Mouse (Mus musculus): ENCODE results near the gene Nell2. TPM values are rescaled to one million over a fixed set of nuclear protein-coding genes. Genes with fewer than 3 reads are reported as not detected.

The Nell2 gene
- polyA plus RNA-seq, 1 experiment = 319 TPM

DNA sequence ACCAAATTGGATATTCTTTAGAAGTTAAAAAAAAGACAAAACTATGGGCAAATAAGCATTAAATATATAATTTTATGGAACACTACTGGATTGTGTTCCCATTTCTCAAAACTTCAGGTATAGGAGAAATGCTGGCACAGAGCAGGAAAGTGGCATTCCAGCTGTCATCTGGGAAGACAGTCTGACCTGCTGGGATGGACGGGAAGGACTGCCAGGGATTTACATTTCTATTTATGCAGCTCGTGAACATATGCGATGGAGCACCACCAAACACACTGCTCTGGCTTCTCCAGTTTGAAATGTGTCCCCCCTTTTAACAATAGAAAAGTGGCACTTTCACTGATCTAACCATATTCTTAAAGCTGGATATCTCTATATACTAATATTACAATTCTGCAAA lies 291.9 kb downstream of the Nell2 start:
- no peak overlapping the region for H3K4me3 ChIP-seq (ENCODE audit: insufficient read depth, low read length)
- no peak for TF ChIP-seq POLR2A (IDR thresholded peaks at IDR 0.05; ENCODE audit: extremely low read depth, insufficient read depth, low read length)
- no peak for TF ChIP-seq CTCF (IDR thresholded peaks at IDR 0.05; ENCODE audit: extremely low read depth, insufficient read depth, low read length)
- peaks cover 2% of the 10 kb centered on the region; the same call in 1 of the 2 replicates for H3K4me1 ChIP-seq (ENCODE audit: control insufficient read depth, insufficient read depth, low read length)
- H3K27ac ChIP-seq (ENCODE audit: insufficient read depth, low read length) = no peak overlapping the region

GRCm38 (mm10) chr15:95231171-95231570 lies 297.2 kb downstream of the Nell2 start:
- Histone ChIP-seq H3K27ac (ENCODE audit: insufficient read depth, low read length) (no peak overlapping the region), H3K4me1 (ENCODE audit: control insufficient read depth, insufficient read depth, low read length) (no peaks in the 10 kb centered on the region; the same call in 1 of the 2 replicates), H3K4me3 (ENCODE audit: insufficient read depth, low read length) (no peak overlapping the region)
- TF ChIP-seq CTCF (IDR thresholded peaks at IDR 0.05; ENCODE audit: extremely low read depth, insufficient read depth, low read length) = no peak
- TF ChIP-seq POLR2A (IDR thresholded peaks at IDR 0.05; ENCODE audit: extremely low read depth, insufficient read depth, low read length) = no peak

DNA sequence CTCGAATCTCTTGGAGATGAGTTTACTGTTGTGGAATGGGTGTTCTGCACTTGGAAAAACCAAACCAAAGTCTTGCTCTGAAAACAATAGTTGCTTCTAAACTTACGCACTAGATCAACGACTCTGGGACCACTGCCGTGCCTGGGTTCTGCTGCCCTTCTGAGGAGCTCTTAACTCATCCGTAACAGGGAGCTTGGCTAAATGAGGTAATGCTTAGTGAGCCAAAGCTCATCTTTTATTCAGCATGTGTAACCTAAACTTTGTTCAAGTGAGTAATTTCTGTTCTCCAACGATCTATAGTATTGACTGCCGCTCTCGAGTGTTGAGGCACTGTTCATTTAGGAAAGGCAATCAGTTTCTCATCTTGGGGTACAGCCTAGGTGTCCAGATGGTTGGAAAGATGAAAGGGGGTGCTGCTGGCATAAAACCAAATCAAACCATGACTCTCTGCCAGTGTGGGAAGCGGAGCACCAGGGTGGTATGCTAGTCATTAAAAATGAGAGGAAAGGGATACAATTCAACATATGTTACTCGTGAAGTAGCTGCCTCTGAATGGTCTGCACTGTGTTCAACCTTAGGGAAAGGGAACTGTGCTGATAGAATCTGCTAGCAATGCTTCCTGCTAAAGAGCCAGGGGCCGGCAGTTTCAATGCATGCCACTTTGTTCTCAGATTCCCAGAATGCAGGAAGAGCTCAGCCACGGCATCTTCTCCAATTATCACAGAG lies 311.6 kb downstream of the Nell2 start:
- TF ChIP-seq POLR2A (IDR thresholded peaks at IDR 0.05; ENCODE audit: extremely low read depth, insufficient read depth, low read length) (no peak), CTCF (IDR thresholded peaks at IDR 0.05; ENCODE audit: extremely low read depth, insufficient read depth, low read length) (no peak)
- no peak overlapping the region for H3K27ac ChIP-seq (ENCODE audit: insufficient read depth, low read length)
- no peak overlapping the region for H3K4me3 ChIP-seq (ENCODE audit: insufficient read depth, low read length)
- peaks cover 3% of the 10 kb centered on the region for H3K4me1 ChIP-seq (ENCODE audit: control insufficient read depth, insufficient read depth, low read length)

GRCm38 (mm10) chr15:95210551-95210950 lies 317.8 kb downstream of the Nell2 start:
- H3K4me1 ChIP-seq (ENCODE audit: control insufficient read depth, insufficient read depth, low read length) = peaks cover 3% of the 10 kb centered on the region
- no peak for TF ChIP-seq CTCF (IDR thresholded peaks at IDR 0.05; ENCODE audit: extremely low read depth, insufficient read depth, low read length)
- no peak for TF ChIP-seq POLR2A (IDR thresholded peaks at IDR 0.05; ENCODE audit: extremely low read depth, insufficient read depth, low read length)
- H3K4me3 ChIP-seq (ENCODE audit: insufficient read depth, low read length) = no peak overlapping the region
- H3K27ac ChIP-seq (ENCODE audit: insufficient read depth, low read length) = no peak overlapping the region

DNA sequence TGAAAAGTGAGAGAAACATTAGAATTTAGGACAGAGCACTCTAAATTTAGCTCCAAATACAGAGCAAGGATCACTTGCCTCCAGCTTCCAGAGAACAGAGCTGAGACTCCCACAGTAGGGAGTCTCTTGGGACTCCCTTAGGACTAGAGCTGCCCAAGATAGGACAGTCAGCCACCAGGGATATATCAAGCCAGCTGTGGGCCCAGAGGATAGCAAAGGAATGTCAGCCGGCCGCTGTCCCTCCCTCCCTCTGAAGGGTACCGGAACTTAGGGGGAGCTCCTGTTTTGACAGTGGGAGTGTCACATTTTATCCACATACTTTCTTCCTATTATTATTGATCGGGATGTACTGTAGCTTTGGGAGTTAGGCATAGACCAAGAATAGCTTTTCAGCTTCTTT lies 319.2 kb downstream of the Nell2 start:
- TF ChIP-seq POLR2A (IDR thresholded peaks at IDR 0.05; ENCODE audit: extremely low read depth, insufficient read depth, low read length) (no peak), CTCF (IDR thresholded peaks at IDR 0.05; ENCODE audit: extremely low read depth, insufficient read depth, low read length) (no peak)
- Histone ChIP-seq H3K4me1 (ENCODE audit: control insufficient read depth, insufficient read depth, low read length) (no peaks in the 10 kb centered on the region), H3K4me3 (ENCODE audit: insufficient read depth, low read length) (no peak overlapping the region), H3K27ac (ENCODE audit: insufficient read depth, low read length) (no peak overlapping the region)

GRCm38 (mm10) chr15:95193661-95194280 lies 334.6 kb downstream of the Nell2 start:
- no peak for TF ChIP-seq CTCF (IDR thresholded peaks at IDR 0.05; ENCODE audit: extremely low read depth, insufficient read depth, low read length)
- no peak for TF ChIP-seq POLR2A (IDR thresholded peaks at IDR 0.05; ENCODE audit: extremely low read depth, insufficient read depth, low read length)
- no peaks in the 10 kb centered on the region; the same call in 1 of the 2 replicates for H3K4me1 ChIP-seq (ENCODE audit: control insufficient read depth, insufficient read depth, low read length)
- H3K27ac ChIP-seq (ENCODE audit: insufficient read depth, low read length) = no peak overlapping the region

GRCm38 (mm10) chr15:95192951-95193350 lies 335.4 kb downstream of the Nell2 start:
- Histone ChIP-seq H3K4me3 (ENCODE audit: insufficient read depth, low read length) (no peak overlapping the region), H3K27ac (ENCODE audit: insufficient read depth, low read length) (no peak overlapping the region), H3K4me1 (ENCODE audit: control insufficient read depth, insufficient read depth, low read length) (no peaks in the 10 kb centered on the region; the same call in 1 of the 2 replicates)
- TF ChIP-seq CTCF (IDR thresholded peaks at IDR 0.05; ENCODE audit: extremely low read depth, insufficient read depth, low read length) (no peak), POLR2A (IDR thresholded peaks at IDR 0.05; ENCODE audit: extremely low read depth, insufficient read depth, low read length) (no peak)

More at GRCm38 (mm10) chr15:95193661-95194280, 334.6 kb downstream of the Nell2 start:
- H3K4me3 ChIP-seq (ENCODE audit: insufficient read depth, low read length) = no peak overlapping the region

GRCm38 (mm10) chr15:95186226-95186625 lies 342.1 kb downstream of the Nell2 start:
- no peak for TF ChIP-seq CTCF (IDR thresholded peaks at IDR 0.05; ENCODE audit: extremely low read depth, insufficient read depth, low read length)
- TF ChIP-seq POLR2A (IDR thresholded peaks at IDR 0.05; ENCODE audit: extremely low read depth, insufficient read depth, low read length) = no peak
- Histone ChIP-seq H3K4me1 (ENCODE audit: control insufficient read depth, insufficient read depth, low read length) (peaks cover 7% of the 10 kb centered on the region), H3K27ac (ENCODE audit: insufficient read depth, low read length) (no peak overlapping the region), H3K4me3 (ENCODE audit: insufficient read depth, low read length) (no peak overlapping the region)

DNA sequence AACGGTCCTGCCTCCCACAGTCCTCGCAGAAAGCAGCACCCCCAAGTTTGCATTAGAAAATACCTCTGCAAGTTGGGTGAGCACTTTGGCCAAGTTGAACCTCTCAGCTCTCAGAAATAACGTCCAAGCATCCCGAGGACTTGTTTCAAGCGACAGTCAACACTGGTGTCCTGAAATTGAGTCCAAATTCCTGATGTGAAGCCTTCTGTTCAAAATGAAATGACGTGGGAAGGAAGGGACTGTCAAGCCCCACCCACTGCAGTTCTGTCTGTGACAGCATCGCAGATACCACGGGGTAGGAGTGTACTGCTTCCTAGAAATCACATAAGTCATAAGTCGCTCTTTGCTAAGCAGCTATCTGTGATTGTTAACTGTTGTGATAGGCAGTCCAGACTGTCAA lies 342.9 kb downstream of the Nell2 start:
- no peak for TF ChIP-seq CTCF (IDR thresholded peaks at IDR 0.05; ENCODE audit: extremely low read depth, insufficient read depth, low read length)
- no peak for TF ChIP-seq POLR2A (IDR thresholded peaks at IDR 0.05; ENCODE audit: extremely low read depth, insufficient read depth, low read length)
- peaks cover 7% of the 10 kb centered on the region for H3K4me1 ChIP-seq (ENCODE audit: control insufficient read depth, insufficient read depth, low read length)
- H3K27ac ChIP-seq (ENCODE audit: insufficient read depth, low read length) = no peak overlapping the region
- H3K4me3 ChIP-seq (ENCODE audit: insufficient read depth, low read length) = no peak overlapping the region

- no peak for TF ChIP-seq POLR2A (IDR thresholded peaks at IDR 0.05; ENCODE audit: extremely low read depth, insufficient read depth, low read length)
- TF ChIP-seq CTCF (IDR thresholded peaks at IDR 0.05; ENCODE audit: extremely low read depth, insufficient read depth, low read length) = no peak
- no peak overlapping the region for H3K4me3 ChIP-seq (ENCODE audit: insufficient read depth, low read length)
- H3K4me1 ChIP-seq (ENCODE audit: control insufficient read depth, insufficient read depth, low read length) = peaks cover 7% of the 10 kb centered on the region
- H3K27ac ChIP-seq (ENCODE audit: insufficient read depth, low read length) = no peak overlapping the region
Measured at GRCm38 (mm10) chr15:95183450-95183849, 344.9 kb downstream of the Nell2 start.

All from cortical plate, adult 2 months (tissue).